Mouse (Mus musculus) heart, adult 2 months (tissue): Measurements from ENCODE around the gene Slc25a51. TPM values are rescaled to one million over a fixed set of nuclear protein-coding genes. Genes with fewer than 3 reads are reported as not detected.

ENCODE experiments used
- DNase-seq, 2 experiments: peaks; one replicate each; pipeline ENCODE4 v3.0.0; 2021
- H3K27ac ChIP-seq: fragments of 200-600 bp; 2 replicates; pipeline ENCODE4 v1.8.1; 2022
- H3K27me3 ChIP-seq: fragments of 200-500 bp; 2 replicates; pipeline ENCODE4 v1.6.1; 2012; ENCODE audit warnings: mild to moderate bottlenecking, low read length, inconsistent platforms, mixed read lengths; ENCODE audit not compliant: control insufficient read depth, insufficient read depth
- H3K36me3 ChIP-seq: fragments of 200-500 bp; 2 replicates; pipeline ENCODE4 v1.6.1; 2012; ENCODE audit warnings: low read length, inconsistent platforms; ENCODE audit not compliant: control insufficient read depth, insufficient read depth
- H3K4me1 ChIP-seq: fragments of 200-500 bp; 2 replicates; pipeline ENCODE4 v1.6.1; 2011; ENCODE audit warnings: low read length; ENCODE audit not compliant: control insufficient read depth, insufficient read depth
- H3K4me3 ChIP-seq: fragments of 200-600 bp; 2 replicates; pipeline ENCODE4 v1.8.1; 2022
- H3K79me2 ChIP-seq: fragments of 200-500 bp; replicated peaks from 2 replicates; pipeline ENCODE4 v1.6.1; 2012; ENCODE audit warnings: mild to moderate bottlenecking, inconsistent platforms, low read length, moderate library complexity, mixed read lengths; ENCODE audit not compliant: control insufficient read depth, insufficient read depth
- H3K9ac ChIP-seq: fragments of 200-500 bp; 2 replicates; pipeline ENCODE4 v1.6.1; 2012; ENCODE audit warnings: low read depth, mild to moderate bottlenecking, control low read depth, inconsistent platforms, low read length, mixed read lengths
- CTCF ChIP-seq: fragments of 200-600 bp; IDR thresholded peaks from 2 replicates; pipeline ENCODE4 v1.8.1; 2022; ENCODE audit warnings: antibody characterized with exemption, mild to moderate bottlenecking, moderate library complexity
- EP300 ChIP-seq: fragments of 200-500 bp; IDR thresholded peaks from 2 replicates; pipeline ENCODE4 v1.6.1; 2011; ENCODE audit warnings: low read depth, low read length, control low read depth; ENCODE audit not compliant: insufficient read depth
- POLR2A ChIP-seq: fragments of 200-500 bp; IDR thresholded peaks from 2 replicates; pipeline ENCODE4 v1.6.1; 2011; ENCODE audit warnings: mild to moderate bottlenecking, low read depth, low read length, control low read depth; ENCODE audit not compliant: insufficient read depth
- WGBS: fragments of 180-500 bp; shearing (Covaris S2); methylation state at CpG from one replicate; pipeline ENCODE4 v1.1.7; 2018; 5-methylcytosine and 5-hydroxymethylcytosine counted together
- intact Hi-C: fragments of 180-260 bp; cut with DNase I; formaldehyde crosslinking; loops from one replicate; pipeline ENCODE4 v1.15.1; 2025
- polyA plus RNA-seq: library from polyadenylated mRNA; depleted of rRNA; stranded (reverse); fragments of >200 nt; gene quantifications from 2 replicates; pipeline ENCODE4 v1.2.3, GENCODE M21; 2012
- total RNA-seq, 2 experiments: library from RNA; stranded (reverse); gene quantifications; 2 replicates each; pipeline ENCODE4 v1.2.3; 2021

Slc25a51 gene
- total and polyA plus RNA-seq, 3 experiments, result 68.9 to 123 (median 103) TPM

DNA sequence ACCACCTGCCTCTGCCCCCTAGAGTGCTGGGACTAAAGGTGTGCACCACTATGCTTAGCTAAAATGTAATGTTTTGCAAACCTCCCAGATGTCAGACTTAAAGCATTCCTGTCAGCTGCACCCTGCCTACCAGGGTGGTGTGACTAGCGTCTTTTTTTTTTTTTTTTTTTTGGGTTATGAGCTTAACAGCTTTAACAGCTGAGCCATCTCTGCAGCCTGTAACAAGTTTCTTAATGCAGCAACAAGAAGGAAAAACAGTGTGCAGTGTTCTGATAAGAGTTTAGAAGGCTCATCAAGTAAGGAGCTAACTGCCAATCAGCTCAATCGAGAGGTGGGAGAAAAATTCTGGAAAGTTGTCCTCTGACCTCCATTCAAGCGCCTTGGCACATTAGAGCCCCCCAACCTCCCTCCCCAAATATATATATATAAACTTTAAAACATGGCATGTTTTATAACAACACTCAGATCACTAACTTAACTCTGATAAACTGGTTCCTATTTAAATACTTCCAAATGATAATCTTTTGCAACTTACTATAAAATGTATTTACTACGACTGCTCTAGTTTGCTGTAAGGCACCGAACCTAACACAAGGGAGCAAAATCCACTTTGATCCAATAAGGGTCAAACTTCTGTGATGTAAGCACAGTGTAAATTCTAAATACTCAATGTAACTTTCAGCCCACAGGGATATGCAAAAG lies 1.4 kb downstream of the Slc25a51 start:
- Histone ChIP-seq H3K9ac (no peak overlapping the region; the same call in 1 of the 2 replicates), H3K79me2 (no peaks in the 10 kb centered on the region; the same call in 1 of the 2 replicates), H3K36me3 (peaks cover 3% of the 10 kb centered on the region; the same call in 1 of the 2 replicates), H3K4me3 (peak overlapping the region; percentile 98), H3K4me1 (peaks cover 8% of the 10 kb centered on the region), H3K27me3 (no peaks in the 10 kb centered on the region), H3K27ac (peak overlapping the region; percentile 93; the same call in 1 of the 2 replicates)
- DNase-seq, result no peak
- no peak for TF ChIP-seq POLR2A
- no peak for TF ChIP-seq CTCF
- no peak for TF ChIP-seq EP300
- 26% methylated on average over 5 of the region's 5 CpGs for WGBS
- intact Hi-C loops, result no loop called here

- H3K27me3 ChIP-seq, result no peaks in the 10 kb centered on the region
- peaks cover 2% of the 10 kb centered on the region for H3K79me2 ChIP-seq
- DNase-seq, result no peak
- no peak overlapping the region for H3K4me3 ChIP-seq
- H3K4me1 ChIP-seq, result peaks cover 8% of the 10 kb centered on the region
- WGBS, result 83% methylated on average over 7 of the region's 7 CpGs
- no peak overlapping the region for H3K9ac ChIP-seq
- no peak overlapping the region for H3K27ac ChIP-seq
- TF ChIP-seq CTCF, result no peak
- no peak for TF ChIP-seq POLR2A
- no peak for TF ChIP-seq EP300
- H3K36me3 ChIP-seq, result peaks cover 6% of the 10 kb centered on the region; the same call in 1 of the 2 replicates
- intact Hi-C loops, result no loop called here
These were observed 2.2 kb downstream of the Slc25a51 start for GRCm38 (mm10) chr4:45406397-45406796.

- Histone ChIP-seq H3K9ac (no peak overlapping the region), H3K27me3 (no peaks in the 10 kb centered on the region), H3K36me3 (peaks cover 6% of the 10 kb centered on the region; the same call in 1 of the 2 replicates), H3K4me3 (no peak overlapping the region), H3K79me2 (peaks cover 2% of the 10 kb centered on the region), H3K4me1 (peaks cover 8% of the 10 kb centered on the region), H3K27ac (no peak overlapping the region)
- 70% methylated on average over 7 of the region's 7 CpGs for WGBS
- intact Hi-C loops, result no loop called here
- TF ChIP-seq EP300 (no peak), POLR2A (no peak)
- no peak for DNase-seq
These were observed 3.3 kb downstream of the Slc25a51 start for GRCm38 (mm10) chr4:45405315-45405714.

DNA sequence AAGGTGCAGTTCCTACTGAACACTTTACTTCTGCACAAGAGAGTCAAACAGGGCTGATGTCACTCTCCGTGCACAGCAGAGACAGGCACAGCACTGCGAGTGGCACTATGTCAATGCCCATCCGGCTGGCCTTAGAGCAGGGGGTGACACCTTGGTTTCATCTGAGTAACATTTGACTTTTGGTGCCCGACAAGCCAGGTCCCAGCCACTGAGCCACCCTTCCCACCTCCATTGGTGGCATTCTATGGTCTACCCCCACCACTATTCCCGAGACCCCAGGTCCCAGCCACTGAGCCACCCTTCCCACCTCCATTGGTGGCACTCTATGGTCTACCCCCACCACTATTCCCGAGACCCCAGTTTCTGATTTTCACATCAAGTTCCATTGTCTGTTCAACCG lies 4.5 kb downstream of the Slc25a51 start:
- no peak overlapping the region for H3K27ac ChIP-seq

DNA sequence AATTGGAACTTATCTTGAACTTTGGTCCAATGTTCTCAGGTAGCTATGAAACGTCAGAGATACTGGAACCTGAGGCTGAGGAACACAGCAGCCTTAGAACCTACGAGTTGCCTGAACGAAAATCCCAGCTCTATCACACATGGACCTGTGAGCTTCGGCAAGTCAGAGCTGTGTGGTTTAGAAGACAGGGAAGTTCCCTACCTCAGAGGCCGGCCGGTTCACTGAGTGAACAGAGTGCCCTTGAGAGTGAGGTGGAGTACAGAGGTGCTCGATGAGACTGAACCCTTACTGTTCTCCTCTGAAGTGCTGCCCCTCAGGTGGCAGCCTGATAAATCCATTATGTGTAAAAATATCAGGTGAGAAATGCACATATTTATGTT lies 5.1 kb downstream of the Slc25a51 start:
- Histone ChIP-seq H3K4me3 (no peak overlapping the region), H3K9ac (no peak overlapping the region), H3K36me3 (peaks cover 15% of the 10 kb centered on the region), H3K79me2 (peaks cover 5% of the 10 kb centered on the region), H3K27ac (no peak overlapping the region), H3K4me1 (peaks cover 11% of the 10 kb centered on the region), H3K27me3 (no peaks in the 10 kb centered on the region)
- intact Hi-C loops, result loop anchor here (5.0 kb wide), 1 partner anchor 386 kb away; the partner anchor contains the start of gene Polr1e
- WGBS, result 61% methylated on average over 7 of the region's 7 CpGs
- no peak for DNase-seq
- TF ChIP-seq POLR2A, result no peak
- no peak for TF ChIP-seq CTCF
- TF ChIP-seq EP300, result no peak

More for the DNA sequence above, 4.5 kb downstream of the Slc25a51 start:
- intact Hi-C loops, result loop anchor here (5.0 kb wide), 1 partner anchor 387 kb away; the partner anchor contains the start of gene Polr1e
- Histone ChIP-seq H3K9ac (no peak overlapping the region), H3K79me2 (peaks cover 5% of the 10 kb centered on the region), H3K4me3 (no peak overlapping the region), H3K36me3 (peaks cover 9% of the 10 kb centered on the region), H3K4me1 (peaks cover 8% of the 10 kb centered on the region), H3K27me3 (no peaks in the 10 kb centered on the region)
- WGBS, result 94% methylated on average over 7 of the region's 7 CpGs
- no peak for DNase-seq
- TF ChIP-seq EP300, result no peak
- TF ChIP-seq CTCF, result no peak
- no peak for TF ChIP-seq POLR2A

GRCm38 (mm10) chr4:45402878-45403498 lies 5.6 kb downstream of the Slc25a51 start:
- H3K9ac ChIP-seq, result no peak overlapping the region
- intact Hi-C loops, result loop anchor here (5.0 kb wide), 1 partner anchor 386 kb away; the partner anchor contains the start of gene Polr1e
- H3K27ac ChIP-seq, result no peak overlapping the region
- no peaks in the 10 kb centered on the region for H3K27me3 ChIP-seq
- whole genome bisulfite sequencing, result 29% methylated on average over 7 of the region's 7 CpGs
- peak in 1 of 2 experiments; percentile 30 for DNase-seq
- H3K4me3 ChIP-seq, result no peak overlapping the region
- peaks cover 5% of the 10 kb centered on the region for H3K79me2 ChIP-seq
- peaks cover 20% of the 10 kb centered on the region for H3K36me3 ChIP-seq
- peaks cover 12% of the 10 kb centered on the region for H3K4me1 ChIP-seq
- TF ChIP-seq CTCF (no peak), POLR2A (no peak), EP300 (no peak)
